Mouse (Mus musculus) bone marrow macrophage, adult 2 months (primary cell): Measurements from ENCODE around the gene Cbfa2t3. TPM values are rescaled to one million over a fixed set of nuclear protein-coding genes. Genes with fewer than 3 reads are reported as not detected.
"Not testable (repeated sequence)": the region's sequence is repeated elsewhere in the genome, so short reads cannot be mapped to it uniquely, and the experiment has no call there.

Experiments
- H3K27ac ChIP-seq: 2 replicates; pipeline ENCODE4 v1.5.1; 2012; ENCODE audit warnings: low read depth, low read length; ENCODE audit not compliant: insufficient read depth
- H3K4me1 ChIP-seq: 2 replicates; pipeline ENCODE4 v1.6.1; 2012; ENCODE audit warnings: low read length; ENCODE audit not compliant: control insufficient read depth, insufficient read depth
- H3K4me3 ChIP-seq: 2 replicates; pipeline ENCODE4 v1.5.1; 2012; ENCODE audit warnings: mild to moderate bottlenecking, low read length, moderate library complexity; ENCODE audit not compliant: insufficient read depth
- CTCF ChIP-seq: IDR thresholded peaks from 2 replicates; pipeline ENCODE4 v1.5.1; 2012; ENCODE audit warnings: low read depth, mild to moderate bottlenecking, low read length, moderate library complexity
- POLR2A ChIP-seq: IDR thresholded peaks from 2 replicates; pipeline ENCODE4 v1.6.1; 2012; ENCODE audit warnings: mild to moderate bottlenecking, low read depth, low read length, borderline replicate concordance
- polyA plus RNA-seq: library from polyadenylated mRNA; stranded (reverse); fragments of >200 nt; gene quantifications from 2 replicates; pipeline ENCODE4 v1.2.4, GENCODE M21; 2012; ENCODE audit not compliant: missing spikeins, insufficient read depth, insufficient read length

Cbfa2t3 gene
- polyA plus RNA-seq, 1 experiment, result 0.95 TPM

DNA sequence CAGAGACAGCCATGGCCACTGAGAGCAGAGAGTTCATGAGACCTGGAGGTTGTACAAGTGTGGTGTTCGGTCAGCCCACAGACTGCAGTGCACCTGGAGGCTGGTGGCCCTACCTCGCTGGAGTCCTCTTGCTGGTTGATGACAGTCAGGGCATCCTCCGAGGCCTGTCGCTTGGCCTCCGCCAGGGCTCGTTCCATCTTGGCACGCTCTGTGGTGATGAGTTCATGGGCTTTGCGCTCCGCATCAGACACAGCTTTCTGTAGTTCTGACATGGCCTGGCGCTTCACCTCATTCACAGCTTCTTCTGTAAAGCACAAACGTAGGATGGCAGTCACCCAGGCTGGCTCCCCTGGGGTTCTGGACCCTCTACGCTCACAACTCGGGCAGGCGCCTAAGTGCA, 65.7 kb downstream of the Cbfa2t3 start:
- TF ChIP-seq POLR2A, result no peak
- no peak for TF ChIP-seq CTCF
- no peaks in the 10 kb centered on the region for H3K4me1 ChIP-seq
- no peak overlapping the region for H3K27ac ChIP-seq
- H3K4me3 ChIP-seq, result no peak overlapping the region

DNA sequence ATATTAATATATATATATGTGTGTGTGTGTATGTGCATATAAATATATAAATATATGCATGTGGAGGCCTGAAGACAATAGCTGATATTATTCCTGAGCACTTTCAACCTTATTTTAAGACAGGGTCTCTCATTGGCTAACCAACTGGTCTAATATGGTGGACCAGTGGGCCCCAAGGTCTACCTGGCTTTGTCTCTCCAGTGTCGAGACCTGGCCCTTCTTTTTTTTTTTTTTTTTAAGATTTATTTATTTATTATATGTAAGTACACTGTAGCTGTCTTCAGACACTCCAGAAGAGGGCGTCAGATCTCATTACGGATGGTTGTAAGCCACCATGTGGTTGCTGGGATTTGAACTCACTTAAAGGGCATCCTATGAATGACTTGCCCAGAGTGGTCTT, 66.8 kb downstream of the Cbfa2t3 start:
- not testable (repeated sequence) for H3K4me3 ChIP-seq, H3K27ac ChIP-seq, H3K4me1 ChIP-seq

DNA sequence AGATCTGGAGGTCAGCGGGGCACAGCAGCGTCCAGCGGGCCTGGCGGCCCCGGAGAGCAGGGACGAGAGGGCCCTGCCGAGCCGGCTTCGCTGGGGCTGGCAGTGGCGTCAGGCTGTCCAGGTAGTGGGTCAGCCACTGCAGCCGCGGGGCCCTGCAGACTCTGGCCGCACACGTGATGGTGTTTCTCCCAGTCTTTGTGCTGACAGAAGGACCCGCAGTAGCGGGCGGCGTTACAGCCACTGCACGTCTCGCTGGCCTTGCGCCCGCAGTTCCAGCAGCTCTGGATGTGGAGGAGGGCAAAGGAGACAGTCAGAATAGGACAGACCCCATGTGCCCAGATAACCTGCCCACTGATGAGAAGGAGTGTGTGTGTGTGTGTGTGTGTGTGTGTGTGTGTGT, 68.2 kb downstream of the Cbfa2t3 start:
- no peak overlapping the region for H3K27ac ChIP-seq
- H3K4me3 ChIP-seq, result no peak overlapping the region
- TF ChIP-seq CTCF (no peak), POLR2A (no peak)
- H3K4me1 ChIP-seq, result no peaks in the 10 kb centered on the region

DNA sequence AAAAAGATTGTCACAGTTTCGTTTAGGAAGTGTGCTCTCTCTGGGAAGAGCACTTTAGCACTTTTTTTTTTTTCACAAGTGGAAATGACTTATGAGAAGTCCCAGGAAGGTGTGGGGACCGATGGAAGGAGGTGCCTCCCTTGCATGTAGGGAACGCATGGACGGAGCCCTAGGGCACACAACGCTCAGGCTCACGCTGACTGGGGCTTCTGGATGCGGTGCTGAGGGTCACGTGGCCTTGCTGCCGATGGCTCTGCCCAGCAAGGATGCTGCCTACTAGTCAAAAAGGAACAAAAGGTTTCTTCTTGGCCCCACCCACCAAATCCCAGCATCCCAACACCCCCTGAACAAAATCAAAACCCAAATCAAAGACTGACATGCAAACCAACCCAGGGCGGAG, 69.5 kb downstream of the Cbfa2t3 start:
- H3K4me3 ChIP-seq, result no peak overlapping the region
- no peak for TF ChIP-seq CTCF
- TF ChIP-seq POLR2A, result no peak
- no peaks in the 10 kb centered on the region for H3K4me1 ChIP-seq
- no peak overlapping the region for H3K27ac ChIP-seq

DNA sequence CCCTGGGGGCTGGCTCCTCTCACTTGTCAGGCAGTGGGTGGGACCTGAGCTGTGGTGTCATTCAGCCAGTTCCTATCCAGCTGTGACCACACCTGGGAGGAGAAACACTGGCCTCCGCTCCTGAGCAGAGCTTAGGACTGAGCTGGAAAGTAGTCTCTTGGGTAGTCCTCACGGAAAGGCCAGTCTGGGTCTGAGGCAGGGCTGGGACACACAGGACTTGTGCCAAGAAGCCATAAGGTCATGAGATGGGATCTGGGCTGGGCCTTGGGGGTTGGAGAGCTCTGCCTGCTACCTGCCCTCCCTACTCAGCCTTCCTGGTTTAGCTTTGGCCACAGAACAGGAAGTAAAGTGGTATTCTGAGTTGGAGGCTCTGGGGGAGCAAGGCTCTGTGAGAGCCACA, 72.0 kb downstream of the Cbfa2t3 start:
- no peak for TF ChIP-seq CTCF
- no peak for TF ChIP-seq POLR2A
- H3K4me3 ChIP-seq, result no peak overlapping the region
- no peak overlapping the region for H3K27ac ChIP-seq
- no peaks in the 10 kb centered on the region for H3K4me1 ChIP-seq

DNA sequence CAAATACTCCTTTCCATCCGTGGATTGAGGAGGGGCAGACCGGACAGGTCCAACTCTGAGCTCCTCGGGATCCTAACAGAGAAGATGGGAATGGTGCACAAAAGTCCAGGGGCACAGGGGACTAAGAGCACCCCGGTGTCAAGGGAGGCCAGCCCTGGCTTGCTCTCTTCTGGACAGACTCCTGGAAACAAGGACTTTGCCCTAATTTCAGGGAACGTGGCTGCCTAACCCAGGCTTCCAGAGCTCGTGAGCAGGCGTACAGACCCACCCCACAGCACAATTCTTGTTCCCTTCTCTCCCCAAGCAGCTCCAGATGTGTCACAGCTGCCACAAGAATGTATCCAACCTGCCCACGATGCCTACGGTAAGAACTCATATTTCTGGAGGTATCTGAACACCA, 73.1 kb downstream of the Cbfa2t3 start:
- Histone ChIP-seq H3K4me3 (no peak overlapping the region), H3K4me1 (no peaks in the 10 kb centered on the region), H3K27ac (no peak overlapping the region)
- TF ChIP-seq POLR2A (no peak), CTCF (no peak)

DNA sequence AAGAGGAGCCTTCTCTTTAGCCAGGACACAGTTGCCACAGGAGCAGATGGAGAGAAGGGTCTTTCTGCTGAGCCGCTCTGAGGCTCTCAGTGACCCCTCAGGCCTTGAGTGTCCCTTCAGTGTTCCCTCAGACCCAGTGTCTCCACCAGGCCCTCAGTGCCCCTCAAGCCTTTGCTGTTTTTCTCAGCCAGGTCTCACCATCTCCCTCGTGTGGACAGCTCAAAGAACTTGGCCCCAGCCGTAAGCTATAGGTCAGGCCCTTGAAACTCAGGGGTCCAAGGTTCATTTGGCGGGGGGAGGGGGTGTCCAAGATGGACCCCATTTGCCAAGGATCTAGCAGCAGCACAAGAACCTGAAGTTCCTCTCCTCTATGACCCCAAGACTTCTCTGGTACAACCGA, 74.3 kb downstream of the Cbfa2t3 start:
- H3K4me1 ChIP-seq, result no peaks in the 10 kb centered on the region
- no peak overlapping the region for H3K27ac ChIP-seq
- H3K4me3 ChIP-seq, result no peak overlapping the region
- TF ChIP-seq POLR2A (no peak), CTCF (no peak)

DNA sequence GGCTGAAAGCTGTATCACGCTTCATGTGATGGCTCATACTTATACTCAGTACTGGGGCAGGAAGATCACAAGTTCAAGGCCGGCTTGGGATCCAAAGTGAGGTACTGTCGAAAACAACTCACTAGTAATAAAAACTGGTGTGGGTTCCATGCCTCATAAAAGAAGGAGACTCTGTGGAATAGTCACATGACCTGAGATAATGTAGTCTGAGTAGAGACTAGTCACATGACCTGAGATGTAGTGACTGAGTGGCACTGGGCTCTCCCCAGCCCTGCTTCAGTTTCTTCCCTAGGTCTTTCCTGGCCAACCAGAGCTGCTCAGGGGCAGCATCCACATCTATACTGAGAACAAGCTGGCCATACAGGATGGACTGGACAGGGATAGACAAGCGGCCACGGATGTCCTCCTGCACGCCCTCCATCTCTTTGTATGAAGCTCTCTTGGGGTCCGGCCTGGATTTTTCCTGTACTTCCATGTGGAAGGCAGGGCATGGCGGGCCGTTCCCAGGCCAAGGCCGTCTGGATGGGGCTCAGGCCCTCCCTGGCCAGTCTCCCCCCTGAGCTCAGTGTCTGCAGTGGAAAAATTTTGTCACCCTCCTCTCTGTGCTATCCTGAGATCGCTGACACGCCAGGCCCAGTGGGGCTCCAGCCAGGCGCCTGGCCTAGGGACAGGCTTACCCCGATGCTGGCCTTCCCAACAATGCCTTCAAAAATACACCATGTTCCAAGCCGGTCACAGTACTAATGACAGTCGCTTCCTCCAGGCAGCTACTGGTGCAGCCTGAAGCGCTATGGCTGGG, 74.9 kb downstream of the Cbfa2t3 start:
- Histone ChIP-seq H3K27ac (no peak overlapping the region), H3K4me3 (no peak overlapping the region), H3K4me1 (no peaks in the 10 kb centered on the region)
- TF ChIP-seq POLR2A (no peak), CTCF (no peak)

DNA sequence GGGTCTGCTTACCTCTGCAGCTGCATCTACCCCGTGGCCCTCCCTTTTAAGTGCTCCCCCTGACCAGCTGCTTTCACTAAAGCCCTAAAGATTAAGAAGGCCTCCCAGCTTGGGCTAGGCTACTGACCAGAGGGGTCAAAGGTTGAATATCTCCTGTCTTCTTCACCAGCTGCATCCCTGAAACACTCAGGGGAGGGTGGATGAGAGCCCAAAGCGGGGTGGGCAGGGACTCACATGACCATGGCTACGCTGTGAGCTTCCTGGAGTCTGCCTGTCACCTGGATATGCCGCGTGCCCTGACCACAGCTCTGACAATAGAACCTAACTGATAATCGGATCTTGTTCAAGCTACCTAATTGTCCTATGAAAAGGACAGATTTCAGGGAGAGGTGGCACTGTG, 76.2 kb downstream of the Cbfa2t3 start, which contains the start of gene Pabpn1l:
Gene Pabpn1l (minus strand): TSS at position 13 of the 400 bp plus-strand sequence.
- TF ChIP-seq POLR2A (no peak), CTCF (no peak)
- no peak within 1 kb of the TSS for H3K4me3 ChIP-seq
- H3K4me1 ChIP-seq, result no peaks in the 10 kb centered on the region
- H3K27ac ChIP-seq, result no peak within 1 kb of the TSS

DNA sequence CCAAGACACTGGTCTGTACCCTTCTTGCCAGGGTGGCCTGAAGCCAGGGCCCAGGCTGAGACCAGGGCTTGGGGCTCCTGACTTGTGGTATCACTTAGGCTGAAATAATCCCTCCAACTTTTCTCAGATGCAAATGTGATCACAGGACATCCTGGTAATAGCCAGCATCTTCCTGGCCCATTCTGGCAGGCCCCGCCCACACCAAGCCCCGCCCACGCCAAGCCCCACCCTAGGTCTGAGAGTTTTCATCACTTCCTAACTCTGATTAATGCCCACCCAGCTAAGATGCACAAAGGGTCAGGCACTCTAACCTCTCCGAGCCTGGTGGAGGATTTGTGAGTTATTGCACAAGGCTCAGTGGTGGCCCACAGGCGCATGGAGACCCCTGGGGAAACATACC, 78.5 kb downstream of the Cbfa2t3 start:
- TF ChIP-seq POLR2A (no peak), CTCF (no peak)
- Histone ChIP-seq H3K4me3 (no peak overlapping the region), H3K4me1 (no peaks in the 10 kb centered on the region), H3K27ac (no peak overlapping the region)
